Mouse (Mus musculus) mesoderm, embryonic 11.5 days (tissue): Measurements from ENCODE around the gene Pcbp3.
A peak's percentile ranks its signal among the peaks of the same experiment; 100 is the strongest.

ENCODE experiments used
- DNase-seq: peaks from one replicate; pipeline ENCODE4 v3.0.0-alpha.2; 2012; ENCODE audit warnings: low read depth, low spot score

The Pcbp3 gene

DNA sequence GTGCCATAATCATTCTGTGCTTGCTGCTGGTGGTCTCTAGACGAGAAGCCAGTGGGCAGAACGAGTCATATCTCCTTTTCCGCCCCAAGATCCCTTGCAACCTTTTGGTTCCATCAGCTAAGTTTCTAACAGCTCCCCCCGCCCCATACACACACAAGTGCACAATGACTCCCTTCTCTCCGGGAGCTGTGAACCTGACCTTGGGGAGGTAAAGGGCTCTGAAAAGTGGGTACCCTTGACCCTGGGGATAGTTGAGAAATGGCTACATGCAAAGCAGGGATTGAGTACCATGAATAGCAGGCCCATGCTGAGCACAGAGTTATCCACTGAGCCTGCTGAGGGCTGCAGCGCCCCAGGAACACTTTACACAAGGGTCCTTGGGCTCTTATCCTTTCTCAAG is 229.3 kb downstream of the Pcbp3 start:
- DNase-seq: no peak

GRCm38 (mm10) chr10:76731621-76732239 is 230.0 kb downstream of the Pcbp3 start:
- no peak for DNase-seq

GRCm38 (mm10) chr10:76729631-76730620 is 231.8 kb downstream of the Pcbp3 start:
- DNase-seq: no peak

DNA sequence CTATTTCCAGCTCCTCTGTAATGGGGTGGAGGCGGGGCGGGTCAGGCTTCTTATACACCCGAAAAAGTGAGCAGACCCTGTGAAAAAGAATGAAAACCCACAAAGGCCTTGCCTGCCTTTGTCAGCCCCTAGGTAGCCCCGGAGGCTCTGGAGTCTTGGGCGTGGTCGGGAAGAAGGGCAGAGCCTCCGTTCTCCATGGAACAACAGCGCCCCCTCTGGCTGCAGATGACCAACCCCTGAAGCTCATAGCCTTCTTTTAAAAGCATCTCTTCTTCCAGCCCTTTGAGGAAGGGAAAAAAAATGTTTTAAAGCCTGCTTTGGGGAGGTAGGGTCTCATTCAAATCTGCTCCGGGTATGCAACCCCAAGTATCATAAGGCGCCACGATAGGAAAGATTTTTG is 233.3 kb downstream of the Pcbp3 start:
- DNase-seq: peak; percentile 86

GRCm38 (mm10) chr10:76727301-76727700 is 234.4 kb downstream of the Pcbp3 start:
- DNase-seq: no peak

DNA sequence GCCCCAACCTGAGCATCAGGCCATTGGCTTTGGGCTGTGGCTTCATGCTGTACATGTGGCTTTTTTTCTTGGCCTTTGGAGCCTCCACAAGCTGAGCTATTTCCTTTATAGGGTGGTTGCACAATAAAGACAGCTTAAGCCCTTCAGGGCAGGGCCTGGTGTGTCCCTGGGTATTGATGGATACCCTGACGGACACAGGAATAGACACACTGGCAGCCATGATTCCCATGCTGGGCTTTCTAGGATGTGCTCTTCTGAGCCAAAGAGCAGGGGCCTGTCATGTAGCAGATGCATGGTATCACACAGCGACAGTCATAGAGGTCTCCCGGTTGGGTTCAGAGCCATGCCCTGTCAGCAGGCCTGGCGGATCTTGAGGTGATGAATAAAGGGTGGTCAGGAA is 234.8 kb downstream of the Pcbp3 start:
- no peak for DNase-seq

DNA sequence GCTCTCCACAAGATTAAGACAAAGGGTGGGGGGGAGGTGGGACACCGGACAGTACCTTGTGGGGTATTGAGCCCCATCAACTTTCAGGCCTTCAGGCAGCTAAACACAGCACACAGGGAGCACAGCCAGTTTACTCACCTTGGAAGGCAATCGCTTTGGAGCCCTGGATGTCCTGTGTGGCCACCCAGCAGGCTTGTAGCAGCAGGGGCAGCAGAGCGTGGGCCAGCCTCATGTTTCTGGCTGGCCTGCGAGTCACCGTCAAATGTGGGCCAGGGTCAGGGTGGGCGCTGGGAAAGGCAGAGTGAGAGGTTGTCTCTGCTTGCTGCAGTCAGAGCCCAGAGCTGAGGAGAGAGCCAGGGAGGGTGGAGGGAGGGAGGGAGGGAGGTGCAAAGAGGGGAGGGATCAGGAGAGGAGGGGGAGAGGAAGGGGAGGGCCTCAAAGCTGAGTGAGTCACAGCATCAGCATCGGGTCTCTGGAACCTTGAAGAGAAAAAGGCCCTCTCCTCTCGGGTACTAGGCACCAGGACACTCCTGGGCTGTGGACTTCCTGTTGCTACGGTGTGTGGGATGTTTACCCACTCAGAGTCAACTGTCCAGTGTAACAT is 235.9 kb downstream of the Pcbp3 start, which contains the start of gene Col6a1:
Gene Col6a1, minus strand, starts transcription at position 487 of the 604 bp plus-strand sequence.
- peak; percentile 46 for DNase-seq

- no peak for DNase-seq
Measured at GRCm38 (mm10) chr10:76725097-76725496, 236.6 kb downstream of the Pcbp3 start.

DNA sequence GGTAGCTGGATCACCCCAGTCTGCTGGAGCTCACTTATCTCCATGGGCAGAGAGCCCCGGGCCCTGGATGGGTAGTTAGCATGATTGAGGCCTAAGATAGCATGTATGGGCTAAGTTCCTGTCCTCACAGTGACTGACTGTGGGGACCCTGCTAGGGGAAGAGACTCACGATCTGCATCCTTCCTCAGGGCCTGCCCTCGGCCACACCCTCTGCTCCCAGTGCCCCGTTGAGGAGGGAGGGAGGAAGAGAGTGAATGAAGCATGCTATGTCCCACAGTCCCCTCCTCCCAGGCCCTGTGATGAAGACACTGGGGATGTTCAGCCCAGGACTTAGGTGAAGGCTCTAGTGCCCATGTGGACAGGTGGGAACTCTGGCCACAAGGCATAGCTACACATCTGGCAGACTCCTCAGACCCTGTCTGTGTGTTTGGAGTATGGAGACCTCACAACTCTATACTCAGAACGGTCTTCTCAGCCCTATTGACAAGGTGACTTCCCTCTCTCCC is 237.4 kb downstream of the Pcbp3 start:
- DNase-seq: no peak

GRCm38 (mm10) chr10:76722751-76723450 is 238.8 kb downstream of the Pcbp3 start:
- no peak for DNase-seq

GRCm38 (mm10) chr10:76721746-76722145 is 239.9 kb downstream of the Pcbp3 start:
- no peak for DNase-seq

- no peak for DNase-seq
Measured at GRCm38 (mm10) chr10:76721216-76721615, 240.5 kb downstream of the Pcbp3 start.

DNA sequence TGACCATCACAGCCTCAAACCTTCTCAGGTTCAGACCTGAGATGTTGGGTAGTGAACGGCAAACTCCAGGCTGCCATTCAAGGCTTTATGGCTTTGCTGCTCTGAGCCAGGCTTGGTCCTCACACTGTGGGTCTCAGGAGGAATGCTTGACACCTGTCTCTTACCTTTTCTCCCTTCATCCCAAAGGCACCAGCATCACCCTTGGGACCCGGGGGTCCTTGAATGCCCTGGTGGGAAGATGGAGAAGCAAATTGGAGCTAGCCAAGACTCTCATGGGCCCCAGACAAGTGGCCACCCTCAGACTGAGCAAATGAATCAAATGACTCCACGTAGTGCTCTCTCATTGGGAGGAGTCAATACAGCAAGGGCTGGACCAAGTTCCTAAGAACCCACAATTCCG is 244.1 kb downstream of the Pcbp3 start:
- no peak for DNase-seq

- no peak for DNase-seq
Measured at GRCm38 (mm10) chr10:76717026-76717425, 244.7 kb downstream of the Pcbp3 start.

- DNase-seq: no peak
Measured at GRCm38 (mm10) chr10:76714303-76714702, 247.4 kb downstream of the Pcbp3 start.

DNA sequence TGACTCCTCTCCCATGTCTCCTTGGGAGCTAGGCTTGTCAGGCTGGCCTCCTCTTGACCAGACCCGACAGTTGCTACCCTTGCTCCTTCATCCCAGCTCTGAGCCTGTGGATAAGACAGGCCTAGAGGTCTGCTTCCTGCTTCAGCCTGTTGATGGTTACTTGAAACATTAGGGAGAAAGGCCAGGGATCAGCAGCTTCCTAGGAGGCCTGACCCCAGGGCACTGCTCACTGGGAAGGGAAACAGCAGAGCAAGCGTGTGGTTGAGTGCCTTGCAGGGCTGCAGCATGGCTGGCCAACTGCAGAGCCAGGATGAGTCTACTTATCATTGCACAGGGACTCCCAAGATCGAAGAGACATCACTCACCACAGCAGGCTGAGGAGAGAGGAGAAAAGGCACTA is 249.2 kb downstream of the Pcbp3 start:
- DNase-seq: no peak
